Mouse (Mus musculus) spleen, postnatal 14 days (tissue): ENCODE results near the gene Pigg.

Source experiments
- DNase-seq, 2 experiments: peaks; one replicate each; pipeline ENCODE4 v3.0.0; 2021 to 2022; ENCODE audit warnings: low spot score in 2 of 2

Gene Pigg

DNA sequence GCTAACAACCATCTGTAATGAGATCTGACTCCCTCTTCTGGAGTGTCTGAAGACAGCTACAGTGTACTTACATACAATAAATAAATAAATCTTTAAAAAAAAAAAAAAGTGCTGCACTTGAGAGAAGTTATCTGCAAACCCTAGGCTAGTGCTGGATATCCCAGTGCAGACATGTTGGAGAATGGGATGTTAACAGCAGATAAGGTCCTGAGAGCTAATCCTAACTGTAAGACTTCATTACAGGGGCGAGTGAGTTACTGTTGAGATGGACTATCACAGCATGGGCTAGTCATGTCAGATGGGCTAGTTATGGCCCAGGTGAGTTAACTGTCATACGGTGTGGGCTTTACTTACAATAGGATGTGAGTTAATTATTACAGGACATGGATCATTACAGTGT is 41.6 kb downstream of the Pigg start:
- no peak for DNase-seq

DNA sequence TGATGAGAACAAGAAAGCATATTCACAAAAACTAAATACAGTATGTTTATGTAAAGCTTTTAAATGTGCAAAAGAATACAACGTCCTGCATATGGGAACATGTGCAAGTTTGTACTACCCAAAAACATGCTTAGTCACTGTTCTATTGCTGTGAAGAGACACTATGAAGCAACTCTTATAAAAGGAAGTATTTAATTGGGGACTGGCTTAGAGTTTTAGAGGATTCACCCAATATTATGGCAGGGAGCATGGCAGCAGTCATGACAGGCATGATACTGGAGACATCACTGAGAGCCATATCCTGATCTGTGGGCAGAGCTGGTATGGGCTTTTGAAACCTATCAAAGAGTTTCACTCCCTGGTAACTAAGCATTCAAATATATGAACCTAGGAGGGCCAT is 45.5 kb downstream of the Pigg start:
- no peak for DNase-seq

DNA sequence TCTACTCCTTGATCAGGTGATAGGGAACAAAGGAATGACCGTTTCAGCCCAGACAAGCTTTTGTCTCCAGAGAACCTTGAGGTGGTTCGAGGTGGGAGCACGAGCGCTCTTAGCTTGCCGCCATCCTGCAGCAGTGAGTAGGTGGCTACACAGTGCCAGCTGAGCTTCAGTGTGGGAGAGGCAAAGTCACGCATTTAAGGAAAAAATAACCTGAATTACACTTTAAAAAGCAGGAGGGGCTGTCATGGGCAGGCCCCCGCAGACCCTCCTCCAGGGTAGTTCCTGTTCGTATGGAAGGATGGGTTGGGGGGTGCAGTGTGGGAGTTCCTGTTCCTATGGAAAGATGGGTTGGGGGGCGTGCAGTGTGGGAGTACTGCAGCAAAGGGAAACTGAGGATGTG is 47.1 kb downstream of the Pigg start:
- no peak for DNase-seq

DNA sequence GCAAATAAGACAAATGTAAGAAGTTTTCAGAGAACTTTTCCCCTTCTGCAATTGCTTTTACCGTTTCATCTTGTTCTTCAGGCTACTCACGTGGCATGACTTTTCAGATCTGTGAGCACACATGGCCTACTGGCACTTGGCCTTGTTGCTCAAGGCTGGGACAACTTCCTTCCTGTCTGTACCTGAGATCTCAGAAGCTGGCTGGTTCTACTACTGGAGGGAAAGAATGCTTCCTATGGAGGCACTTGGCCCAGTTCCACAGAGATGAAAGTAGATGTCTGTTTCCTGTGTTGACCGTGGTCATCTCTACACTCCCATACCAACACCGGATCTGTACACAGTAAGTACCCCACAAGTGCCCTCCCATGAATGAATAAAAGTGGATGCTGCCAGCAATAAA is 47.8 kb downstream of the Pigg start:
- DNase-seq: no peak

DNA sequence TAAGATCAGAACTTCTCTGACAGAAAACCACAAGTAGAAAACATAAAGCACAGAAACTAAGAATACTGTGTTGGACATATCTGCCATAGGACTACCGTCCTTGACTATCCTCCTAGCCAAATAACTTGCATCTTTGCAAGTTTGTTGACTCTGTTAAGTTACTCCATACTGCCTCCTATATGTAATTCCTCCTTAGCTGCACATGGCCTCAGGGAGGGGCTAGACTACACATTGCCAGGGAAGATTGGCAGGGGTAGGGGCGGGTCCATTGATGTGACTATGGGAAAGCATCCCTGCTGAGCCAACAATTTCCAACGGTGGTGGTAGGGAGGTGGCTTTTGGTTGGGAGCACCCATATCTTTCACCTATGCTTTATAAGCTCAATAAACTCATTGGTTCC is 49.9 kb downstream of the Pigg start:
- no peak for DNase-seq

DNA sequence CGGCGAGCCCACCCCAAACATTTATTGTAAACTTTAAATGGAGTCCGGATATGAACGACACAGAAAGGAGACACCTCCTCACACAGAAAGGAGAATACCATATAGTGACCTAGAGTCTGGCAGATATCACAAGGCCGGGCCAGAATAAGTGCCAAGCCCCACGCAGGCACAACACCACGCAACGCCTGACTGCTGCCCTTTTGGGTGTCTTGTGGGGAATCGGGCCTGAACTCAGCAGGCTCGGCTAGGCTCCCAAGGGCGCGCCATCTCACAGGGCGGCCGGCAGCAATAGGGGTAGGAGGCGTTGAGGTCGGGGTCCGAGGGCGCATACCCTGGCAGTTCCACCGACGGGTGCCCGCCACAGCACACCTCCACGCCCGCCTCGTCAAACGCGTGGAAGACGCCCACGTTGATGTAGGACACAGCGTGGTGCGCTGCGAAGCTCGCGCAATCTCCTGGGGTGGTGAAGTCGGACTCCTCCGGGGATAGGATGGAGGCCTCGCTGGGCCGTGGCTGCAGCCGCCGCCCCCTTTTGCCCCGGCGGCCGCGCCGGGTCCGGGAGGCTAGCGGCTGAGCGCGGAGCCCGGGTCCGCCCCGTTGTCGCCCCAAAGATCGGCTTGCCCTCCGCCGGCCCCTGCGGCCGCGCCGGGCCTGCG is 54.0 kb downstream of the Pigg start:
- DNase-seq: no peak

DNA sequence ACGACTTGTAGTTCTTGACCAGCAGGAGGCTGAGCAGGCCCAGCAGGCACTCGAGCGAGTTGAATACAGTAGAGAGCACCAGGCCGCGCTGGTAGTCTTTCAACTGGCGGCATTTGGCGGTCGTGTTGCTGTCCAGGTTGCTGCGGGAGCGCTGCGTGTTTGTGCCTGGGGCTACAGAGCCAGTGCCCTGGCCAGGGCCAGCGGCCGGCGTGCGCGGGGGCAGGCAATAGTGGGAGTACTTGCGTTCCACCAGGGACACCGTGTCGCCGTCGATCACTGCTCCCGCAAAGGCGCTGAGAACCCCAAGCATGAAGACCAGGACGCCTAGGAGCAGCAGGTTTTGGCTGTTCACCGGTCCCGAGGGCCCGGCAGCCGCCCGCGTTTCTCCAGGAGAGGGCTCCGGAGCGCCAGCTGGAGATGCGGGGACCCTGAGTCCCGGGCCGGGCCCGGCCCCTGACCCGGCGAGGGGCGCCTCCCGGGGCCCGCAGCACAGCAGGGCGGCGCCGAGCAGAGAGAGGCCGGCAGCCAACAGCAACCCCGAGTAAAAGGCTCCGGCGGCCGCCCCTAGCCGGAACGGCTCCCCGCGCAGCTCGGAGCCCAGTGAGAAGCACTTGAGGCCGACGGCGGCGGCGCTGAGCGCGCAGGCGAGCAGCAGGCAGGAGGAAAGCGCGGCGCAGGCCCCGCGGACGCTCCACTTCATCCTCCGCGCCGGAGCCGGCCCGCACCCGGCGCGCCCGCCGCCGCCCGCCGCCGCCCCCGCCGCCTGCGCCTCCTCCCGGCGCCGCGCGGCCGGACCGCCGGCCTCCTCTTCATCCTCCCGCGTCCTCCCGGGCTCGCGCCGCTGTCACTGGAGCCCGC is 54.8 kb downstream of the Pigg start:
- no peak for DNase-seq

DNA sequence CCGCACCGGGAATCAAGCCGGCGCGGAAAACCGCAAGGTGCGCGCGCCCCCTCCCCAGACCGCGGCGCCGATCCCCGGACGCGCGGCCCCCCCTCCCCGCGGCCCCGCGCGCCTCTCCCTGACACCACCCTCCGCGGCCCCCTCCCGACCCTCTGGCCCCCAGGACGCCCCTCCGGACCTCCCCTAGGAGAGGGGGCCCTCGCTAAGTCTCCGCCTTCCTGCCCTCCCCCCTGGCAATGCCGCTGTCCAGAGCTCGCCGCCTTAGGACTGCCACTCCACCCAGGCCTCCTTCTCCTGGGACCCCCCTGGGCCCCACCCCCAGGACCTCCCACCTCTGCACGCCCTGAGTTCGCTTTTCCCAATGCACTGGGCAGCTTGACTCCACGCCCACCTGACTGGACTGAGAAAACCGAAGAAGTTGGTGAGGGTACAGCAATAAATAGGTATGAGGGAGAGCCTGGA is 55.5 kb downstream of the Pigg start, which contains the start of gene Gm42517:
Gene Gm42517 (minus strand): TSS at position 52 of the 462 bp plus-strand sequence.
- DNase-seq: no peak

DNA sequence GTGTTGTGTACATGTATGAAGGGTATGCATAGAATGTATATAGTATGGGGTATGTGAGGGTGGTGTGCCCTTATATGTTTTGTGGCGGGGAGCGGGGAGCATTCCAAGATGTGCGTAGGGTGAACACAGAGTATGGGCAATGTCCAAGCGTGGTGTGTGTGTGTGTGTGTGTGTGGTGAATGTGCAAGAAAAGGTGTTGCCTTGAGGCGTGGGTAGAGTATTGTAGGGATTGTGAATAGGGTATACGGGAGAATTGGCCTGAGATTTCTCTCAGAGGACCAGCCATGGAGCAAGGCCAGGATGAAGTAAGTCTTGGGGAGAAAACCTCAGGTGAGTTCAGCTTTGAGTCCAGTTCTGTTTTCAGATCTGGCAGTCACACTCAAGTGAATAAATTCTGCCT is 56.0 kb downstream of the Pigg start:
- DNase-seq: no peak

DNA sequence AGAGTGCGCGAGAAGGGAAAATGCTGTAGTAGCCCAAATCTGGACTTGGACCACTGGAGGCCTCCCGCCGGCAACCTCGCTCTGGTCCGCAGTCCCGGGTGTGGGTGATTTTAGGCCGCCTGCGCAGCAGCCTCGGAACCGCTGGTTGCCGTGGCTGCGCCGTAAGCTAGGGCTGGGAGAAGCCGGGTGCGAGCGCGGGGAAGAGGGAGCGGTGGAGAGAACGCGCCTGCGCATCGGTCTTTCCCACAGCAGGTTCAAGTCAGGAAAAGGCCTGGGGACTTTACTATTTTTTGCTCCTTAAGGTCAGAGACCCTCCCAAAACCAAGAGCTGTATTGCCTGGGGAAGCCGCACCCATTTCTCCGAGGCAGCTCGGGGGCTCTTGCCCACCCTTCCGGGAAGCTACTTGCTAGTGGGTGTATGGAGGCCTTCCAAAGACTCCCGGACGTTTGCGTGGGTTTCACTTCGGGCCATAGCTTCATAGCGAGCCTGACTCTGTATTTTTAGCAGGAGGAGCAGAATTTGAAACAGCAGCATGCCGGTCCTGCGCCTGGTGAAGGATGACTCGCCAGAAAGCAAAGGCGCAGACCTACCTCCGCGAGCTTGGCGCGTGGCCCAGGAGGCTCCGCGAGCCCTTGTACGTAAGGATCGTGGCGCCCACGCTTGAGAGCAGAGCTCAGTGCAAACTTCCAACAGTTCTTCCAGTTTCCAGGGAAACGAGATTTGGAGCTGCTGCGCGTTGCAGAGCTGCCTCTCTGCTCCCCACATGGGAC is 56.6 kb downstream of the Pigg start:
- no peak for DNase-seq

DNA sequence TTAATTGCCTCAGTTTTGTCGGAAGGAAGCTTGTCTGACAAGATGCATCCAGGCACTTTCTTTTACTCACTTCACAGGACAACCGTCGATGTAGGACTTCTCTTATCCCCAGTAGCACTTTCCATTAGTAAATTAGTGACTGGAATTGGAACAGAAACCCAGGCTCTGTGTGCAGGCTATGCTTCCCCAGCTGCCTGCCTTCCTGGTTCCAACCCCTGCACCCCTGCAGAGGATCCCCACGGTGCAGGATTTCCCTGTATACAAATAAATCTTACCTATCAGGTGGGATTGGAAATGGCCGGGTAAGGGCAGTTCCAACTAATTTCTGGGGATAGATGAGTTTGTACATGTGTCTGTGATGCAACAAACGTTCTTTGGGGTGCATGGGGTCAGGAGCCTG is 57.6 kb downstream of the Pigg start:
- no peak for DNase-seq

DNA sequence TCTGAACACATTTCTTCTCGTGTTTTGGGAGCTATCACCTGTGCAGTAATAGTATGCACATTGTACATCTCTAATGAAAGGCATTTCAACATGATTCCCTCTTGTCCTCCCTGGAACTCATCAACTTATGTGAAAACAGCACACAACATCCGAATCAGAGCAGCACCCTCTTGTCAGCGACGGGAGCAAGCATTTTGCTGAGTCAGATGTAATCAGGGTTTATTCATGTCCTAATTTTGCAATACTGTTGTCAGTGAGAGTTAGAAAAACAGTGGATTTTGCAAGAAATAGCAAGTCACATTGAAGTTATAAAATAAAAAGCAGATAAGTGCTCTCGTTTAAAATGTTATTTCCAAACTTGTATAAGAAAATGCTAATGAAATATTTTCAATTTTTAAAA is 61.7 kb downstream of the Pigg start:
- DNase-seq: no peak

DNA sequence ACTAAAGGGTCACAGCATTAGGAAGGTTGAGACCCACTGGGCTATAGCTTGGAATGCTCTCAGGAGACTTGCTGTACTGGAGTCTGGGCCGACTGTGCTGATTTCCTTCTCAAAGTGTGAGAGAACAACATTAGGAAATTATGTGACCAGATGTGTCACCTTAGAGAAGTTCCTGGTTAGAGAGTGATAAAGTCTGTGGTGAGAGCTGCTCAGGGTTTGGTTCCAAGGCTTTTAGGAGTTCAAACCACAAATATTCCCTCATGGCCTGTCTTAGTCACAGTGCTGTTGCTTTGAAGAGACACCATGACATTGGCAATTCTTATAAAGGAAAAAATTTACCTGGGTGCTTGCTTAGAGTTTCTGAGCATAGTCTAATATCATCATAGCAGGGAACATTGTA is 63.6 kb downstream of the Pigg start:
- no peak for DNase-seq

DNA sequence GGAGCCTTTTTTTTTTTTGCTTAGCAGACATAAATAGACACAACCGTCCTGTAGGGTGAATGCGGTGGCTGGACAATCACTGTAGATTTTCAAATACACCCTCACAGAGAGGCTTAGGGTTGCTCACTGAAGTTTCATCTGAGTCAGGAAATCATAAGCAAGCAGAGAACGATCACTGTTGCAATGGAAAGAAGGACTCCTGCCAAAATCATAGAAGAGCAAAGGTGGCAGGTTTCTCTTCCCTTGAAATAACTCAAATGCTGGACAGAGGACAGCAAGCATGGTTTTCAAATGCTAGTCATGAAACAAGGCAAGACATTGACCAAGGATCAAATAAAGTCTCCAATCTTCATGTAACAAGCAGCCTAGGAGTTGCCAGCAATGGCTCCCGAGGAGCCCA is 65.9 kb downstream of the Pigg start:
- DNase-seq: no peak

DNA sequence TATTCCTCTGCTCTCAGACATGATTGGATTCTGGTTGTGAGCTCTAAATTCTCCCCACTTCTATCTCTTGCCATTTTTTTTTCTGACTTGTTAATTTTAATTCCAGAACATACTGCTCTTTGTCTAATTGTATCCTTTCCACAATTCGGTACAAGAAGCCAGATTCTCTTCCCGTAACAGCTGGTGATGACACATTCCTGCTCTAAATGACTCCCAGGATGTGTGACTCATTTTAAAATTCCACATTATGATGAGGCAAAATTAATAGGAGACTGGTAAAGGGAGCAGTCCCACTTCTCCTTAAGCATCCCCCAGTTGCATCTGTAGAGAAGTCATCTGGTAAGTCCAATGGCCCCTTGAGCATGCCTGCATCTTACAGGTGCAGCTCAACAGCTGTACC is 73.2 kb downstream of the Pigg start:
- DNase-seq: no peak

DNA sequence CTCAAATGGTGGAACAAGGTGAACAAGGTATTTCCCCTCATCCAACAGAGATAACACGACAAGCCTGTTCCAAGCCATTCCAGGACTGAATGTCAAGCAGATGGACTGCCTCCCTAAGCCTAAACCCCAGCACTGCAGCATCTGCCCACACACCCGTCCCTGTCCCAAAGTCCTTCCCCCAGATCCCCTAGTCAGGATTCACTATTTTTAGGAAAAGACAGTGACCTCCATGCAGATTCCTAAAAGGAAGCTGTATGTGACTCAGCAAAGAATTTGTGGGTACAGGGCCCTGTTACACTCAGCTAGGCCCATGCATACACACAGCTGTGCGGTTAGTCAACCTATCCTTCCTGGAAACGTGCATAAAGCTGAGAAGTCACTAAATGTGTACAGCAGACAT is 74.0 kb downstream of the Pigg start:
- DNase-seq: no peak

DNA sequence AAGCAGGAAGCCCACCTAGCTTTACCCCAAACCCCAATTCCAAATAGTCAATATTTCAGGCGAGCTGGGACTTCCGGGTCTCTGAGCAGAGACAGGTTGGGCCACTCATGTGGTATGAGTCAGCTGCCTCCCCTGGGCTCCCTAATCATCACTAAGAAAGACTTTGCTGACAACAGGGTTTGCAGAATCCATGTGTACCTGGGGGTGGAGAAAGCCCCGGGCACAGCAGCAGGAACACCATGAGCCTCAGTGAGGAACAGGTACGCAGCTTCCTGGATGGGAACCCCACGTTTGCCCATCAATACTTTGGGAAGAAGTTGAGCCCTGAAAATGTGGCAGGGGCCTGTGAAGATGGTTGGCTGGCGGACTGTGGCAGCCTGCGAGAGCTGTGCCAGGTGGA is 75.8 kb downstream of the Pigg start, which contains the start of gene Pde6b:
Gene Pde6b (plus strand): TSS at position 191 of the 400 bp plus-strand sequence.
- no peak for DNase-seq

DNA sequence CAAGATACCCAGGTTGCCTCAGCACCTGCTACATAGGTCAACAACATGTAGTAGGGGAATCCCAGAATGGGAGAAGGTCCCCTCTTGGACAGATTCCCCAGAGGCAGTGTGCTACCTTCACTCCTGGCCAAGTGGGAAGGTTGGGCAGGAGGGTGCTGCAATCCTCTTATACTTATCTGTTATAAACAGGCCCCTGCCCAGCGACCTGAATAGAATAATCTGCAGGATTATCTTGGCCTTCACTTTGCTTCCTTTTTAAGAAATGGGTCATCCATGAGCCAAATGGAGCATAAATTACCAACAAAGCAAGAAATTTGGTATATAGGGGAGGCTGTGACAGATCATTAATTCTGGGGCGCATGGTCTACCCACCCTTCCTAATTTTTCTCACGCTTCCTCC is 77.3 kb downstream of the Pigg start:
- no peak for DNase-seq
